Mouse (Mus musculus) small intestine, adult 2 months (tissue): ENCODE data around the gene B230217C12Rik. TPM values are rescaled to one million over a fixed set of nuclear protein-coding genes. Genes with fewer than 3 reads are reported as not detected.
A peak's percentile ranks its signal among the peaks of the same experiment; 100 is the strongest.

Source experiments
- H3K27ac ChIP-seq: fragments of 200-500 bp; 2 replicates; pipeline ENCODE4 v1.5.1; 2012; ENCODE audit warnings: low read depth, low read length, control low read depth, inconsistent platforms; ENCODE audit not compliant: insufficient read depth
- H3K27me3 ChIP-seq: fragments of 200-500 bp; 2 replicates; pipeline ENCODE4 v1.6.1; 2012; ENCODE audit warnings: mild to moderate bottlenecking, moderate library complexity, low read length, inconsistent platforms; ENCODE audit not compliant: control insufficient read depth, insufficient read depth
- H3K36me3 ChIP-seq: fragments of 200-500 bp; 2 replicates; pipeline ENCODE4 v1.6.1; 2012; ENCODE audit warnings: mild to moderate bottlenecking, low read length, control low read depth, inconsistent platforms; ENCODE audit not compliant: control insufficient read depth, insufficient read depth
- H3K4me1 ChIP-seq: fragments of 200-500 bp; 2 replicates; pipeline ENCODE4 v1.6.1; 2012; ENCODE audit warnings: low read length, inconsistent platforms, mixed read lengths; ENCODE audit not compliant: control insufficient read depth, insufficient read depth, insufficient read length
- H3K4me3 ChIP-seq: fragments of 200-500 bp; 2 replicates; pipeline ENCODE4 v1.5.1; 2012; ENCODE audit warnings: low read depth, mild to moderate bottlenecking, control low read depth, inconsistent platforms, low read length, moderate library complexity
- CTCF ChIP-seq: fragments of 200-500 bp; IDR thresholded peaks from 2 replicates; pipeline ENCODE4 v1.5.1; 2012; ENCODE audit warnings: low read depth, mild to moderate bottlenecking, control low read depth, inconsistent platforms, low read length, moderate library complexity, mixed read lengths; ENCODE audit not compliant: insufficient replicate concordance, insufficient read length; ENCODE audit errors: extremely low read depth
- POLR2A ChIP-seq: fragments of 200-500 bp; IDR thresholded peaks from 2 replicates; pipeline ENCODE4 v1.6.1; 2012; ENCODE audit warnings: low read depth, mild to moderate bottlenecking, control low read depth, inconsistent platforms, low read length, moderate library complexity
- WGBS: fragments of 180-500 bp; shearing (Covaris S2); methylation state at CpG from one replicate; pipeline ENCODE4 v1.1.7; 2018; 5-methylcytosine and 5-hydroxymethylcytosine counted together
- polyA plus RNA-seq: library from polyadenylated mRNA; depleted of rRNA; stranded (reverse); fragments of >200 nt; gene quantifications from 2 replicates; pipeline ENCODE4 v1.2.3, GENCODE M21; 2012

Gene B230217C12Rik
- polyA plus RNA-seq, 1 experiment, result 0.43 TPM

DNA sequence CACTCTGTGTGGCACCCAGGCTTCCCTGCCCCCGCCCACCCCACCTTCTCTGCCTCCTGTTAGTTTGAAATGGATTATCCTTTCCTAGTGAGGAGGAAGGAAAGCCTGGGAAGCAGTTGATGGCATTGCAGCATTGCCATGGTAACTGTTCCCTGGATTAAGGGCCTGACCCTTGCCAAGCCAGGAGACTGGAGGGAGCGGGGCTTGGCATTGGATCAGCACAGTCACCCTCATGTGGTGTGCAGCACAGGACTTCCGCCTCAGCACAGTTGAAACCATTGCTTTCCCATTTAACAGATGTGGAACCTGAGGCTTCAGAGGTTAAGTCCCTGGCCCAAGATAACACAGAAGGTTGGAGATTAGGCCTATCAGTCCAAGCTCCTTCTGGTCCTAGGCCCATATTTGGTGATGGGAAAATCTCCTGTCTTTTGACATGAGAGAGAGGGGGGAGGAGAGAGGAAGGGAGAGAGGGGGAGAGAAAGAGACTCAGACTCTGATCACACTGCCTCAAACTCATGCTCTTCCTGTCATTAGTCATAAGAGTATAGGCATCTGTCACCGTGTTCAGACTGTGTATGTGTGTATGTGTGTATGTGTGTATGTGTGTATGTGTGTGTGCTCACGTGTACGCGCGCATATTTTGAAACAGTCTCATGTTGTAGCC is 19.0 kb upstream of the B230217C12Rik start:
- 83% methylated on average over 8 of the region's 8 CpGs for WGBS
- Histone ChIP-seq H3K4me3 (no peak overlapping the region), H3K27ac (peak overlapping the region; percentile 34), H3K4me1 (peaks cover 70% of the 10 kb centered on the region), H3K27me3 (no peaks in the 10 kb centered on the region), H3K36me3 (peaks cover 65% of the 10 kb centered on the region)
- no peak for TF ChIP-seq CTCF
- no peak for TF ChIP-seq POLR2A

- Histone ChIP-seq H3K4me3 (no peak overlapping the region), H3K27me3 (no peaks in the 10 kb centered on the region), H3K27ac (no peak overlapping the region), H3K36me3 (peaks cover 68% of the 10 kb centered on the region), H3K4me1 (peaks cover 70% of the 10 kb centered on the region)
- TF ChIP-seq POLR2A (no peak), CTCF (no peak)
- 75% methylated on average over 20 of the region's 20 CpGs for WGBS
Measured at GRCm38 (mm10) chr11:97822840-97823603, 17.6 kb upstream of the B230217C12Rik start.

- 92% methylated on average over 11 of the region's 11 CpGs for WGBS
- Histone ChIP-seq H3K27me3 (no peaks in the 10 kb centered on the region), H3K36me3 (peaks cover 67% of the 10 kb centered on the region)
Measured at GRCm38 (mm10) chr11:97824168-97824567, 16.4 kb upstream of the B230217C12Rik start.

DNA sequence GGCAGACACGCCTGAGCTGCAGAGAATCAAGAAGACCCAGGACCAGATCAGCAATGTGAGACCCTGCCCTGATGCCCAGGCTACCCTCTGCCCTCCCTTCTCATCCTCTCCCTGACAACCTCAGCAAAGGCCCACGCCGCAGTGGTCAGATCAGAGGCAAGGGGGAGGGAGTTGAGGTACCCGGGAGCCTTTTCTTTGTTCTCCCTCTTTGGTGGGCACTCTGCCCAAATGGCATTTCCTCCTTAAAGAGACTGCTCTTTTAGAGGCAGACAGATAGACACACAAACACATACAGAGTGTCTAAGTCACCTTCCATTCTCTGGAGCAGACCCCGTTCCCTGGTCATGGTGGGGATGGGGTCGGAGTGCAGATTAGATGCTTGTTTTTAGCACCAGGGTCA is 15.7 kb upstream of the B230217C12Rik start:
- TF ChIP-seq CTCF (no peak), POLR2A (no peak)
- Histone ChIP-seq H3K4me1 (peaks cover 53% of the 10 kb centered on the region), H3K4me3 (no peak overlapping the region), H3K27ac (0 out of 2 replicates have a peak overlapping the region, but pooled peaks have one; percentile 14), H3K36me3 (peaks cover 70% of the 10 kb centered on the region), H3K27me3 (no peaks in the 10 kb centered on the region)
- WGBS, result 44% methylated on average over 6 of the region's 6 CpGs

More at GRCm38 (mm10) chr11:97824168-97824567, 16.4 kb upstream of the B230217C12Rik start:
- Histone ChIP-seq H3K4me1 (peaks cover 58% of the 10 kb centered on the region), H3K4me3 (no peak overlapping the region), H3K27ac (no peak overlapping the region)
- TF ChIP-seq POLR2A, result no peak
- no peak for TF ChIP-seq CTCF

- Histone ChIP-seq H3K4me1 (peaks cover 54% of the 10 kb centered on the region), H3K4me3 (no peak overlapping the region), H3K36me3 (peaks cover 69% of the 10 kb centered on the region), H3K27me3 (no peaks in the 10 kb centered on the region), H3K27ac (0 out of 2 replicates have a peak overlapping the region, but pooled peaks have one; percentile 14)
- no peak for TF ChIP-seq CTCF
- no peak for TF ChIP-seq POLR2A
- WGBS, result 75% methylated on average over 10 of the region's 10 CpGs
Measured at GRCm38 (mm10) chr11:97825295-97825694, 15.3 kb upstream of the B230217C12Rik start.

GRCm38 (mm10) chr11:97825971-97826370 is 14.6 kb upstream of the B230217C12Rik start:
- 35% methylated on average over 9 of the region's 9 CpGs for WGBS
- Histone ChIP-seq H3K4me3 (no peak overlapping the region), H3K36me3 (peaks cover 73% of the 10 kb centered on the region), H3K27me3 (no peaks in the 10 kb centered on the region), H3K4me1 (peaks cover 56% of the 10 kb centered on the region), H3K27ac (peak overlapping the region; percentile 76; the same call in 1 of the 2 replicates)
- TF ChIP-seq CTCF (no peak), POLR2A (no peak)

GRCm38 (mm10) chr11:97826414-97826813 is 14.2 kb upstream of the B230217C12Rik start:
- no peaks in the 10 kb centered on the region for H3K27me3 ChIP-seq
- peak overlapping the region; percentile 76 for H3K27ac ChIP-seq
- WGBS, result 28% methylated on average over 7 of the region's 7 CpGs
- H3K4me3 ChIP-seq, result no peak overlapping the region
- H3K4me1 ChIP-seq, result peaks cover 53% of the 10 kb centered on the region
- H3K36me3 ChIP-seq, result peaks cover 74% of the 10 kb centered on the region
- TF ChIP-seq CTCF (no peak), POLR2A (no peak)
